ENCODE assay signal across 9 mouse cellular contexts in genomic region chr17:20946026-20946565, GRCm38 (mm10). TPM values are rescaled to one million over a fixed set of nuclear protein-coding genes. Genes with fewer than 3 reads are reported as not detected.
DNase-seq lines count a peak whose midpoint lies in the region; ATAC-seq and TF ChIP-seq lines count a peak whose summit lies in the region.
"Had no signal": no experiment of that assay in that cellular context is flagged by ENCODE, and none has a peak within 500 bp of the region (broad histone marks: within the 10 kb centered on the region; RNA-seq: fewer than 3 reads in every experiment).

No protein-coding gene starts in this region.

- TF ChIP-seq EP300 in liver, embryonic 14.5 days (IDR thresholded peaks at IDR 0.05; ENCODE audit: low read depth), result no peak

- peak overlapping the region; percentile 78 for H3K4me3 ChIP-seq in hindbrain, embryonic 11.5 days (ENCODE audit: low read depth, low read length)
- H3K4me3 ChIP-seq in liver, embryonic 14.5 days (ENCODE audit: insufficient read depth in 1 of 2, low read depth in 2 of 2, low read length in 2 of 2), result peak overlapping the region; percentile 91 to 94

- H3K36me3 ChIP-seq in hindbrain, embryonic 11.5 days (ENCODE audit: control insufficient read depth, insufficient read depth, low read length), result no peaks in the 10 kb centered on the region
- 0 out of 2 replicates have a peak, but pooled peaks cover under 1% of the 10 kb centered on the region for H3K36me3 ChIP-seq in liver, embryonic 14.5 days (replicated peaks; ENCODE audit: control insufficient read depth, insufficient read depth, low read depth)

- peak; percentile 5 for DNase-seq in embryo, embryonic 10.5 days (ENCODE audit: low spot score)
- no peak for DNase-seq in embryo, embryonic 10 days (ENCODE audit: low spot score)
- DNase-seq in A20 (ENCODE audit: low read depth, low spot score), result peak; percentile 51
- DNase-seq in cerebellum, adult 9-11 months, result peak; percentile 65
- DNase-seq in hindbrain, embryonic 11.5 days (ENCODE audit: low spot score), result peak; percentile 35
- DNase-seq in liver, embryonic 14.5 days (ENCODE audit: low read depth in 3 of 3, low spot score in 3 of 3), result peak in 2 of 3 experiments; percentile 2 to 7
- DNase-seq in thymus, postnatal 10 days (ENCODE audit: low spot score in 2 of 2), result peak; percentile 7 to 22

- H3K9me3 ChIP-seq in hindbrain, embryonic 11.5 days (ENCODE audit: control insufficient read depth, low read length), result no peaks in the 10 kb centered on the region
- H3K9me3 ChIP-seq in liver, embryonic 14.5 days (ENCODE audit: control insufficient read depth, low read length), result no peaks in the 10 kb centered on the region

- no peaks in the 10 kb centered on the region for H3K4me1 ChIP-seq in hindbrain, embryonic 11.5 days (replicated peaks; ENCODE audit: control insufficient read depth, insufficient read depth, low read length)
- H3K4me1 ChIP-seq in liver, embryonic 14.5 days (replicated peaks; ENCODE audit: control insufficient read depth in 2 of 2, insufficient read depth in 2 of 2, low read length in 1 of 2), result peaks cover 10 to 17% of the 10 kb centered on the region in 2 experiments

- ATAC-seq in hindbrain, embryonic 11.5 days (ENCODE audit: low FRiP score), result no peak
- no peak for ATAC-seq in liver, embryonic 14.5 days (ENCODE audit: insufficient read depth)
- ATAC-seq in monocyte, adult 5-6 weeks (replicated peaks; ENCODE audit: insufficient number of reproducible peaks, low FRiP score, low TSS enrichment, poor library complexity, severe bottlenecking), result no peak

- no peak for TF ChIP-seq CTCF in liver, embryonic 14.5 days (IDR thresholded peaks at IDR 0.05; ENCODE audit: low read depth)

- WGBS in hindbrain, embryonic 11.5 days, result 1% methylated on average over 13 of the region's 13 CpGs
- under 1% methylated on average over 13 of the region's 13 CpGs for WGBS in liver, embryonic 14.5 days (ENCODE audit: insufficient replicate concordance)

- H3K4me2 ChIP-seq in hindbrain, embryonic 11.5 days (replicated peaks; ENCODE audit: low read depth, low read length), result peak overlapping the region; percentile 77
- H3K4me2 ChIP-seq in liver, embryonic 14.5 days (ENCODE audit: low read depth), result peak overlapping the region; percentile 90

- H3K9ac ChIP-seq in hindbrain, embryonic 11.5 days (ENCODE audit: low read depth, low read length), result peak overlapping the region; percentile 78
- H3K9ac ChIP-seq in liver, embryonic 14.5 days (replicated peaks), result peak overlapping the region; percentile 87

- peak overlapping the region; percentile 91 for H3K27ac ChIP-seq in hindbrain, embryonic 11.5 days (ENCODE audit: low read depth, low read length)
- peak overlapping the region; percentile 72 for H3K27ac ChIP-seq in liver, embryonic 14.5 days

- no peaks in the 10 kb centered on the region for H3K27me3 ChIP-seq in hindbrain, embryonic 11.5 days (ENCODE audit: control insufficient read depth, insufficient read depth, low read length)
- H3K27me3 ChIP-seq in liver, embryonic 14.5 days (ENCODE audit: control insufficient read depth, insufficient read depth, low read length), result no peaks in the 10 kb centered on the region; the same call in 1 of the 2 replicates

RNA-seq across cellular contexts. Expression of gene Ppp2r1a, which starts 1.0 kb away (rescaled TPM):
- 549 and 551 TPM in 2 replicates for polyA plus RNA-seq in hindbrain, embryonic 11.5 days (2014; fragmentation: Nextera tagmentation; extraction: Ambion mirVana)
- polyA plus RNA-seq in liver, embryonic 14.5 days (2012; rRNA removed), result 46.0 and 54.5 TPM in 2 replicates
- 82.4 and 82.5 TPM in 2 replicates for polyA plus RNA-seq in liver, embryonic 14.5 days (2014; fragmentation: Nextera tagmentation; extraction: Ambion mirVana)
- 105 to 145 TPM (median 139 TPM) in 3 replicates for total RNA-seq in monocyte, adult 5-6 weeks (2017)

RNA-seq across cellular contexts. Expression of gene Vmn1r232, which starts 26.6 kb away (rescaled TPM):
- not detected in 2 replicates for polyA plus RNA-seq in hindbrain, embryonic 11.5 days (2014; fragmentation: Nextera tagmentation; extraction: Ambion mirVana)
- not detected in 2 replicates for polyA plus RNA-seq in liver, embryonic 14.5 days (2012; rRNA removed)
- not detected in 2 replicates for polyA plus RNA-seq in liver, embryonic 14.5 days (2014; fragmentation: Nextera tagmentation; extraction: Ambion mirVana)
- not detected in 3 replicates for total RNA-seq in monocyte, adult 5-6 weeks (2017)
- total RNA-seq: layer of hippocampus, postnatal 25 days had no signal

RNA-seq across cellular contexts. Expression of gene Vmn1r231, which starts 41.2 kb away (rescaled TPM):
- polyA plus RNA-seq in hindbrain, embryonic 11.5 days (2014; fragmentation: Nextera tagmentation; extraction: Ambion mirVana), result not detected in 2 replicates
- polyA plus RNA-seq in liver, embryonic 14.5 days (2012; rRNA removed), result not detected in 2 replicates
- polyA plus RNA-seq in liver, embryonic 14.5 days (2014; fragmentation: Nextera tagmentation; extraction: Ambion mirVana), result not detected in 2 replicates
- not detected in 3 replicates for total RNA-seq in monocyte, adult 5-6 weeks (2017)
- total RNA-seq: layer of hippocampus, postnatal 25 days had no signal

RNA-seq across cellular contexts. Expression of gene Vmn1r233, which starts 50.2 kb away (rescaled TPM):
- not detected in 2 replicates for polyA plus RNA-seq in hindbrain, embryonic 11.5 days (2014; fragmentation: Nextera tagmentation; extraction: Ambion mirVana)
- not detected in 2 replicates for polyA plus RNA-seq in liver, embryonic 14.5 days (2012; rRNA removed)
- polyA plus RNA-seq in liver, embryonic 14.5 days (2014; fragmentation: Nextera tagmentation; extraction: Ambion mirVana), result not detected in 2 replicates
- total RNA-seq in monocyte, adult 5-6 weeks (2017), result not detected in 3 replicates
- total RNA-seq: layer of hippocampus, postnatal 25 days had no signal
